ENCODE assay signal across 13 mouse cellular contexts in the genomic region with DNA sequence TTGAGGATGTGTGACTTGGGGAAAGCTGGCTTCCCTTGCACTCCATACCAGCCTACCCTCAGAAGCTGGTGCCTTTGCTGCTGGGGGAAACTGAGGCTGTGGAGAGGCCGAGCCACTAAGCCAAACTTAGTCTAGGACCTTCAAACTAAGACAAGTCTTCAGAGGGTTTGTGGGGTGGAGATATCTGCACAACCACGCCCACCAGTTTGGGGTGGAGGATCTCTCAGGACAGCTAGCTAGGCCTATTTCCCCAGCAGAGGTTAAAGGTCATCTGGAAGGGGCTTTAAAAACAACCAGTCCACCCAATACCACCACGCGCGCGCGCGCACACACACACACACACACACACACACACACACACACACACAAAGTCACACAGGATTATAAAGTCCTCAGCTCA. TPM values are rescaled to one million over a fixed set of nuclear protein-coding genes. Genes with fewer than 3 reads are reported as not detected.
DNase-seq lines count a peak whose midpoint lies in the region; ATAC-seq and TF ChIP-seq lines count a peak whose summit lies in the region.
"Had no signal": no experiment of that assay in that cellular context is flagged by ENCODE, and none has a peak within 500 bp of the region (broad histone marks: within the 10 kb centered on the region; RNA-seq: fewer than 3 reads in every experiment).

No protein-coding gene starts in this region.

- no peak for ATAC-seq in heart, embryonic 15.5 days (replicated peaks; ENCODE audit: insufficient number of reproducible peaks, insufficient read depth, low FRiP score, low read depth)
- ATAC-seq in midbrain, embryonic 12.5 days (ENCODE audit: low FRiP score, low read depth): no peak
- no peak for ATAC-seq in midbrain, postnatal 0 days (ENCODE audit: low FRiP score)
- no peak for ATAC-seq in hindbrain, embryonic 13.5 days (ENCODE audit: low FRiP score)
- no peak for ATAC-seq in stomach, embryonic 15.5 days (ENCODE audit: insufficient read depth, low FRiP score, low read depth)
- ATAC-seq in granulocyte monocyte progenitor cell, adult 5-6 weeks (replicated peaks; ENCODE audit: poor library complexity, severe bottlenecking): no peak

- no peaks in the 10 kb centered on the region for H3K9me3 ChIP-seq in heart, embryonic 15.5 days (replicated peaks)
- no peaks in the 10 kb centered on the region for H3K9me3 ChIP-seq in midbrain, embryonic 12.5 days
- H3K9me3 ChIP-seq in midbrain, postnatal 0 days (ENCODE audit: low read length): no peaks in the 10 kb centered on the region
- no peaks in the 10 kb centered on the region for H3K9me3 ChIP-seq in hindbrain, embryonic 13.5 days
- no peaks in the 10 kb centered on the region for H3K9me3 ChIP-seq in stomach, embryonic 15.5 days
- H3K9me3 ChIP-seq: liver, embryonic 13.5 days had no signal

- peak overlapping the region; percentile 80 for H3K4me2 ChIP-seq in heart, embryonic 15.5 days
- H3K4me2 ChIP-seq in midbrain, embryonic 12.5 days (replicated peaks): peak overlapping the region; percentile 79; the same call in 1 of the 2 replicates
- H3K4me2 ChIP-seq in midbrain, postnatal 0 days (ENCODE audit: low read depth, low read length, poor library complexity, severe bottlenecking): no peak overlapping the region
- H3K4me2 ChIP-seq in hindbrain, embryonic 13.5 days: peak overlapping the region; percentile 80
- peak overlapping the region; percentile 93 for H3K4me2 ChIP-seq in stomach, embryonic 15.5 days

- H3K4me1 ChIP-seq in heart, embryonic 15.5 days (replicated peaks): peaks cover 46% of the 10 kb centered on the region
- peaks cover 15% of the 10 kb centered on the region for H3K4me1 ChIP-seq in midbrain, embryonic 12.5 days
- H3K4me1 ChIP-seq in midbrain, postnatal 0 days (ENCODE audit: insufficient read depth, low read length): 0 out of 2 replicates have a peak, but pooled peaks cover 4% of the 10 kb centered on the region
- H3K4me1 ChIP-seq in hindbrain, embryonic 13.5 days (replicated peaks): peaks cover 18% of the 10 kb centered on the region
- H3K4me1 ChIP-seq in stomach, embryonic 15.5 days: peaks cover 11% of the 10 kb centered on the region

- H3K9ac ChIP-seq in heart, embryonic 15.5 days: peak overlapping the region; percentile 67
- no peak overlapping the region for H3K9ac ChIP-seq in midbrain, embryonic 12.5 days (replicated peaks)
- no peak overlapping the region for H3K9ac ChIP-seq in midbrain, postnatal 0 days (replicated peaks; ENCODE audit: low read length, poor library complexity, severe bottlenecking)
- no peak overlapping the region for H3K9ac ChIP-seq in hindbrain, embryonic 13.5 days
- no peak overlapping the region for H3K9ac ChIP-seq in stomach, embryonic 15.5 days

- 0 out of 2 replicates have a peak, but pooled peaks cover 5% of the 10 kb centered on the region for H3K27me3 ChIP-seq in heart, embryonic 15.5 days
- peaks cover 49% of the 10 kb centered on the region for H3K27me3 ChIP-seq in midbrain, embryonic 12.5 days
- peaks cover 27% of the 10 kb centered on the region for H3K27me3 ChIP-seq in midbrain, postnatal 0 days (ENCODE audit: insufficient read depth, low read length)
- H3K27me3 ChIP-seq in hindbrain, embryonic 13.5 days: peaks cover 54% of the 10 kb centered on the region
- H3K27me3 ChIP-seq in stomach, embryonic 15.5 days (replicated peaks): peaks cover 27% of the 10 kb centered on the region

- H3K27ac ChIP-seq in heart, embryonic 15.5 days: peak overlapping the region; percentile 63
- H3K27ac ChIP-seq in midbrain, embryonic 12.5 days (replicated peaks): no peak overlapping the region
- no peak overlapping the region for H3K27ac ChIP-seq in midbrain, postnatal 0 days (ENCODE audit: low read depth, low read length)
- no peak overlapping the region for H3K27ac ChIP-seq in hindbrain, embryonic 13.5 days
- H3K27ac ChIP-seq in stomach, embryonic 15.5 days: no peak overlapping the region
- H3K27ac ChIP-seq: liver, embryonic 13.5 days had no signal

- 26% methylated on average over 8 of the region's 8 CpGs for WGBS in heart, embryonic 15.5 days
- WGBS in midbrain, embryonic 12.5 days: 82% methylated on average over 8 of the region's 8 CpGs
- 89% methylated on average over 8 of the region's 8 CpGs for WGBS in midbrain, postnatal 0 days
- WGBS in hindbrain, embryonic 13.5 days: 87% methylated on average over 8 of the region's 8 CpGs
- 73% methylated on average over 8 of the region's 8 CpGs for WGBS in stomach, embryonic 15.5 days

- H3K4me3 ChIP-seq in heart, embryonic 15.5 days: peak overlapping the region; percentile 61
- no peak overlapping the region for H3K4me3 ChIP-seq in midbrain, embryonic 12.5 days
- H3K4me3 ChIP-seq in midbrain, postnatal 0 days (ENCODE audit: low read depth, low read length): no peak overlapping the region
- no peak overlapping the region; the same call in 1 of the 2 replicates for H3K4me3 ChIP-seq in hindbrain, embryonic 13.5 days
- H3K4me3 ChIP-seq in stomach, embryonic 15.5 days (replicated peaks): peak overlapping the region; percentile 55

- H3K36me3 ChIP-seq in heart, embryonic 15.5 days: no peaks in the 10 kb centered on the region
- H3K36me3 ChIP-seq in midbrain, embryonic 12.5 days: no peaks in the 10 kb centered on the region
- no peaks in the 10 kb centered on the region for H3K36me3 ChIP-seq in midbrain, postnatal 0 days (ENCODE audit: insufficient read depth, low read length)
- H3K36me3 ChIP-seq in hindbrain, embryonic 13.5 days: no peaks in the 10 kb centered on the region
- H3K36me3 ChIP-seq in stomach, embryonic 15.5 days: no peaks in the 10 kb centered on the region
- H3K36me3 ChIP-seq: liver, embryonic 13.5 days had no signal

- TF ChIP-seq CTCF in midbrain, postnatal 0 days (IDR thresholded peaks at IDR 0.05): no peak

- no peak for DNase-seq in heart, postnatal 4 days
- DNase-seq in midbrain, postnatal 0 days (ENCODE audit: low spot score): no peak
- DNase-seq in layer of hippocampus, adult 11-12 months (ENCODE audit: low spot score): no peak
- DNase-seq: adrenal gland, adult 8-10 months; cerebellum, adult 18-20 months; kidney, adult 18-20 months; liver, embryonic 13.5 days; thymus, postnatal 36 days had no signal

RNA-seq across cellular contexts. Expression of gene Prrx2, which starts 11.5 kb away (rescaled TPM):
- polyA plus RNA-seq in heart, embryonic 15.5 days (2015; fragmentation: Nextera tagmentation; extraction: Ambion mirVana): 14.1 and 20.1 TPM in 2 replicates
- total RNA-seq in heart, postnatal 4 days (2021): 1 to 10 TPM; 8.7 to 9.4 TPM
- polyA plus RNA-seq in midbrain, embryonic 12.5 days (2016; fragmentation: Nextera tagmentation; extraction: Ambion mirVana): 19.8 and 24.9 TPM in 2 replicates
- 4.4 and 12.5 TPM in 2 replicates for total RNA-seq in midbrain, postnatal 0 days (2014; rRNA removed)
- polyA plus RNA-seq in midbrain, postnatal 0 days (2015; fragmentation: Nextera tagmentation; extraction: Ambion mirVana): 3.0 and 5.1 TPM in 2 replicates
- 3.0 and 3.8 TPM in 2 replicates for polyA plus RNA-seq in hindbrain, embryonic 13.5 days (2015; fragmentation: Nextera tagmentation; extraction: Ambion mirVana)
- polyA plus RNA-seq in stomach, embryonic 15.5 days (2015; fragmentation: Nextera tagmentation; extraction: Ambion mirVana): 3.8 and 4.3 TPM in 2 replicates
- total RNA-seq in granulocyte monocyte progenitor cell, adult 5-6 weeks (2014; fragmentation: Nextera tagmentation): not detected in 2 replicates
- total RNA-seq in granulocyte monocyte progenitor cell, adult 5-6 weeks (2017): not detected in 2 replicates

RNA-seq across cellular contexts. Expression of gene Asb6, which starts 16.1 kb away (rescaled TPM):
- polyA plus RNA-seq in heart, embryonic 15.5 days (2015; fragmentation: Nextera tagmentation; extraction: Ambion mirVana): 17.2 and 22.4 TPM in 2 replicates
- total RNA-seq in heart, postnatal 4 days (2021): 10 to 100 TPM; 11.7 to 13.2 TPM
- 40.3 and 41.0 TPM in 2 replicates for polyA plus RNA-seq in midbrain, embryonic 12.5 days (2016; fragmentation: Nextera tagmentation; extraction: Ambion mirVana)
- total RNA-seq in midbrain, postnatal 0 days (2014; rRNA removed): 36.5 and 40.7 TPM in 2 replicates
- polyA plus RNA-seq in midbrain, postnatal 0 days (2015; fragmentation: Nextera tagmentation; extraction: Ambion mirVana): 36.1 and 39.6 TPM in 2 replicates
- 38.3 and 41.0 TPM in 2 replicates for polyA plus RNA-seq in hindbrain, embryonic 13.5 days (2015; fragmentation: Nextera tagmentation; extraction: Ambion mirVana)
- polyA plus RNA-seq in stomach, embryonic 15.5 days (2015; fragmentation: Nextera tagmentation; extraction: Ambion mirVana): 29.5 and 30.1 TPM in 2 replicates
- total RNA-seq in granulocyte monocyte progenitor cell, adult 5-6 weeks (2014; fragmentation: Nextera tagmentation): 8.4 and 18.9 TPM in 2 replicates
- 12.2 and 27.1 TPM in 2 replicates for total RNA-seq in granulocyte monocyte progenitor cell, adult 5-6 weeks (2017)

RNA-seq across cellular contexts. Expression of gene Ntmt1, which starts 38.6 kb away (rescaled TPM):
- 75.8 and 77.2 TPM in 2 replicates for polyA plus RNA-seq in heart, embryonic 15.5 days (2015; fragmentation: Nextera tagmentation; extraction: Ambion mirVana)
- total RNA-seq in heart, postnatal 4 days (2021): 10 to 100 TPM; 51.7 to 54.5 TPM
- polyA plus RNA-seq in midbrain, embryonic 12.5 days (2016; fragmentation: Nextera tagmentation; extraction: Ambion mirVana): 103 and 110 TPM in 2 replicates
- total RNA-seq in midbrain, postnatal 0 days (2014; rRNA removed): 62.2 and 74.1 TPM in 2 replicates
- polyA plus RNA-seq in midbrain, postnatal 0 days (2015; fragmentation: Nextera tagmentation; extraction: Ambion mirVana): 90.3 and 104 TPM in 2 replicates
- 108 and 115 TPM in 2 replicates for polyA plus RNA-seq in hindbrain, embryonic 13.5 days (2015; fragmentation: Nextera tagmentation; extraction: Ambion mirVana)
- polyA plus RNA-seq in stomach, embryonic 15.5 days (2015; fragmentation: Nextera tagmentation; extraction: Ambion mirVana): 78.8 and 82.3 TPM in 2 replicates
- 20.2 and 26.8 TPM in 2 replicates for total RNA-seq in granulocyte monocyte progenitor cell, adult 5-6 weeks (2014; fragmentation: Nextera tagmentation)
- 16.2 and 18.6 TPM in 2 replicates for total RNA-seq in granulocyte monocyte progenitor cell, adult 5-6 weeks (2017)

RNA-seq across cellular contexts. Expression of gene 1700001O22Rik, which starts 42.8 kb away (rescaled TPM):
- polyA plus RNA-seq in heart, embryonic 15.5 days (2015; fragmentation: Nextera tagmentation; extraction: Ambion mirVana): 2.1 and 2.6 TPM in 2 replicates
- 1 to 10 TPM; 2.6 to 4.0 TPM for total RNA-seq in heart, postnatal 4 days (2021)
- polyA plus RNA-seq in midbrain, embryonic 12.5 days (2016; fragmentation: Nextera tagmentation; extraction: Ambion mirVana): 2.4 and 2.6 TPM in 2 replicates
- total RNA-seq in midbrain, postnatal 0 days (2014; rRNA removed): 2.4 TPM in 1 of 2 replicates, not detected in the other
- 1.2 and 1.5 TPM in 2 replicates for polyA plus RNA-seq in midbrain, postnatal 0 days (2015; fragmentation: Nextera tagmentation; extraction: Ambion mirVana)
- 1.7 and 2.4 TPM in 2 replicates for polyA plus RNA-seq in hindbrain, embryonic 13.5 days (2015; fragmentation: Nextera tagmentation; extraction: Ambion mirVana)
- polyA plus RNA-seq in stomach, embryonic 15.5 days (2015; fragmentation: Nextera tagmentation; extraction: Ambion mirVana): 2.8 and 2.9 TPM in 2 replicates
- not detected in 2 replicates for total RNA-seq in granulocyte monocyte progenitor cell, adult 5-6 weeks (2014; fragmentation: Nextera tagmentation)
- 0.73 TPM in 1 of 2 replicates, not detected in the other for total RNA-seq in granulocyte monocyte progenitor cell, adult 5-6 weeks (2017)

Comparison
In these comparisons a context has a peak if more than half of its experiments do, and no peak if none do; other contexts are left out.
1. H3K4me3 ChIP-seq: peak in heart, embryonic 15.5 days (single experiment) and stomach, embryonic 15.5 days (single experiment); none in midbrain, embryonic 12.5 days (single experiment), midbrain, postnatal 0 days (single experiment) and hindbrain, embryonic 13.5 days (single experiment).